Mouse (Mus musculus) liver, embryonic 14.5 days (tissue): Measurements from ENCODE around the gene Gins1. TPM values are rescaled to one million over a fixed set of nuclear protein-coding genes. Genes with fewer than 3 reads are reported as not detected.
"Not testable (repeated sequence)": the region's sequence is repeated elsewhere in the genome, so short reads cannot be mapped to it uniquely, and the experiment has no call there.

Source experiments
- ATAC-seq: fragments of 200-750 bp; cut with Nextera tagmentation; 2 replicates; pipeline ENCODE4 v1.8.0; 2017; ENCODE audit warnings: moderate number of reproducible peaks, mild to moderate bottlenecking, moderate library complexity; ENCODE audit not compliant: insufficient read depth
- DNase-seq, 3 experiments: peaks; one replicate each; pipeline ENCODE4 v3.0.0-alpha.2; 2012 to 2013; ENCODE audit warnings: low read depth in 3 of 3, low spot score in 3 of 3
- H3K27ac ChIP-seq: fragments of 300-500 bp; sonication (generic); 2 replicates; pipeline ENCODE4 v1.5.1; 2014; ENCODE audit warnings: moderate library complexity, mild to moderate bottlenecking, control low read depth, inconsistent platforms
- H3K27me3 ChIP-seq: fragments of 300-500 bp; sonication (generic); 2 replicates; pipeline ENCODE4 v1.6.1; 2014; ENCODE audit warnings: mild to moderate bottlenecking, low read length, moderate library complexity; ENCODE audit not compliant: control insufficient read depth, insufficient read depth
- H3K36me3 ChIP-seq: fragments of 300-500 bp; sonication (generic); replicated peaks from 2 replicates; pipeline ENCODE4 v1.6.1; 2014; ENCODE audit warnings: low read depth; ENCODE audit not compliant: control insufficient read depth, insufficient read depth
- H3K4me1 ChIP-seq, 2 experiments: fragments of 200-500 bp in 1 of 2; fragments of 300-500 bp in 1 of 2; sonication (generic) in 1 of 2; replicated peaks; 2 replicates each; pipeline ENCODE4 v1.6.1; 2012 to 2014; ENCODE audit warnings: antibody characterized with exemption in 1 of 2, inconsistent platforms in 1 of 2, low read length in 1 of 2; ENCODE audit not compliant: control insufficient read depth in 2 of 2, insufficient read depth in 2 of 2
- H3K4me2 ChIP-seq: fragments of 300-500 bp; sonication (generic); 2 replicates; pipeline ENCODE4 v1.6.1; 2014; ENCODE audit warnings: low read depth, mild to moderate bottlenecking, control low read depth, moderate library complexity
- H3K4me3 ChIP-seq, 2 experiments: fragments of 200-500 bp in 1 of 2; fragments of 300-500 bp in 1 of 2; sonication (generic) in 1 of 2; 2 replicates each; pipeline ENCODE4 v1.5.1; 2012 to 2014; ENCODE audit warnings: low read depth in 2 of 2, low read length in 2 of 2, mild to moderate bottlenecking in 2 of 2, control low read depth in 1 of 2, inconsistent platforms in 1 of 2, moderate library complexity in 1 of 2; ENCODE audit not compliant: insufficient read depth in 1 of 2
- H3K9ac ChIP-seq: fragments of 300-500 bp; sonication (generic); replicated peaks from 2 replicates; pipeline ENCODE4 v1.6.1; 2014; ENCODE audit warnings: mild to moderate bottlenecking, control low read depth, moderate library complexity
- H3K9me3 ChIP-seq: fragments of 300-500 bp; sonication (generic); 2 replicates; pipeline ENCODE4 v1.6.1; 2016; ENCODE audit warnings: low read length, mixed read lengths; ENCODE audit not compliant: control insufficient read depth
- CTCF ChIP-seq: IDR thresholded peaks from 2 replicates; pipeline ENCODE4 v1.5.1; 2016; ENCODE audit warnings: antibody characterized with exemption, low read depth, control low read depth
- EP300 ChIP-seq: IDR thresholded peaks from 2 replicates; pipeline ENCODE4 v1.6.1; 2016; ENCODE audit warnings: antibody characterized with exemption, low read depth
- WGBS: fragments of 180-500 bp; shearing (Covaris S2); extraction: QIAGEN DNeasy Blood & Tissue Kit; methylation state at CpG from one replicate; pipeline ENCODE4 v1.1.7; 2014; ENCODE audit not compliant: insufficient replicate concordance; 5-methylcytosine and 5-hydroxymethylcytosine counted together
- polyA plus RNA-seq, 2 experiments: library from polyadenylated mRNA; depleted of rRNA in 1 of 2; stranded (reverse) in 1 of 2; unstranded in 1 of 2; fragments of >200 nt; fragmentation: Nextera tagmentation in 1 of 2; extraction: Ambion mirVana in 1 of 2; gene quantifications; 2 replicates each; pipeline versions ENCODE4 v1.2.1 to v1.2.3; 2012 to 2014

Gene Gins1
- polyA plus RNA-seq, 2 experiments = 30.7 to 48.5 TPM

- H3K9me3 ChIP-seq = no peaks in the 10 kb centered on the region
- no peak for DNase-seq
- H3K4me1 ChIP-seq = no peaks in the 10 kb centered on the region
- WGBS = 68% methylated on average over 7 of the region's 7 CpGs
- no peak for ATAC-seq
- H3K27me3 ChIP-seq = no peaks in the 10 kb centered on the region
- H3K27ac ChIP-seq = no peak overlapping the region
- H3K4me2 ChIP-seq = no peak overlapping the region
- H3K4me3 ChIP-seq = no peak overlapping the region
- no peaks in the 10 kb centered on the region for H3K36me3 ChIP-seq
- TF ChIP-seq EP300 (no peak), CTCF (no peak)
- no peak overlapping the region for H3K9ac ChIP-seq
Observed at GRCm38 (mm10) chr2:150895691-150896252, 9.4 kb upstream of the Gins1 start.

- Histone ChIP-seq H3K36me3 (no peaks in the 10 kb centered on the region), H3K4me1 (peaks cover 5 to 7% of the 10 kb centered on the region in 2 experiments), H3K9ac (no peak overlapping the region), H3K9me3 (no peaks in the 10 kb centered on the region), H3K4me2 (no peak overlapping the region), H3K4me3 (no peak overlapping the region), H3K27ac (no peak overlapping the region), H3K27me3 (no peaks in the 10 kb centered on the region)
- DNase-seq (no peak), ATAC-seq (no peak)
- 80% methylated on average over 6 of the region's 6 CpGs for WGBS
- TF ChIP-seq EP300 (no peak), CTCF (no peak)
Observed at GRCm38 (mm10) chr2:150900341-150900740, 4.9 kb upstream of the Gins1 start.

- H3K4me2 ChIP-seq = no peak overlapping the region
- ATAC-seq (no peak), DNase-seq (no peak)
- no peak overlapping the region for H3K9ac ChIP-seq
- 85% methylated on average over 8 of the region's 8 CpGs for WGBS
- H3K27ac ChIP-seq = no peak overlapping the region
- no peaks in the 10 kb centered on the region for H3K36me3 ChIP-seq
- no peaks in the 10 kb centered on the region for H3K27me3 ChIP-seq
- peaks cover 5 to 7% of the 10 kb centered on the region in 2 experiments for H3K4me1 ChIP-seq
- TF ChIP-seq CTCF (no peak), EP300 (no peak)
- no peaks in the 10 kb centered on the region for H3K9me3 ChIP-seq
- no peak overlapping the region for H3K4me3 ChIP-seq
Observed at GRCm38 (mm10) chr2:150902347-150902746, 2.9 kb upstream of the Gins1 start.

GRCm38 (mm10) chr2:150904272-150904935, 796 bp upstream of the Gins1 start, which contains the start of gene Abhd12:
Abhd12 (minus strand) TSS chr2:150904741.
- no peaks in the 10 kb centered on the region for H3K36me3 ChIP-seq
- WGBS = under 1% methylated on average over 63 of the region's 72 CpGs

GRCm38 (mm10) chr2:150908881-150909280, 3.7 kb downstream of the Gins1 start:
- not testable (repeated sequence) for H3K9me3 ChIP-seq, H3K36me3 ChIP-seq, ATAC-seq, DNase-seq, H3K27me3 ChIP-seq
- H3K4me2 ChIP-seq = peak overlapping the region; percentile 89
- WGBS = 33% methylated on average over 6 of the region's 6 CpGs
- peaks cover 4 to 13% of the 10 kb centered on the region in 2 experiments for H3K4me1 ChIP-seq
- peak overlapping the region in 1 of 2 experiments; percentile 84; a peak in 2 of 4 replicates for H3K4me3 ChIP-seq
- H3K27ac ChIP-seq = peak overlapping the region; percentile 74
- H3K9ac ChIP-seq = peak overlapping the region; percentile 81

More at GRCm38 (mm10) chr2:150904272-150904935, 796 bp upstream of the Gins1 start, which contains the start of gene Abhd12:
- no peaks in the 10 kb centered on the region for H3K9me3 ChIP-seq
- H3K27me3 ChIP-seq = no peaks in the 10 kb centered on the region
- peak; percentile 91 to 92 (median 92) for DNase-seq
- peak within 1 kb of the TSS; percentile 73 to 95 for H3K4me3 ChIP-seq
- peak; percentile 93 for ATAC-seq
- TF ChIP-seq EP300 (no peak), CTCF (peak; percentile 14; the same call in 1 of the 2 replicates)
- peak within 1 kb of the TSS; percentile 77 for H3K4me2 ChIP-seq
- peak within 1 kb of the TSS; percentile 74 for H3K9ac ChIP-seq
- peak within 1 kb of the TSS; percentile 68 for H3K27ac ChIP-seq
- H3K4me1 ChIP-seq = peaks cover 10% of the 10 kb centered on the region in 2 experiments
